Mouse (Mus musculus): ENCODE measurements around the gene Chrm2.

DNA sequence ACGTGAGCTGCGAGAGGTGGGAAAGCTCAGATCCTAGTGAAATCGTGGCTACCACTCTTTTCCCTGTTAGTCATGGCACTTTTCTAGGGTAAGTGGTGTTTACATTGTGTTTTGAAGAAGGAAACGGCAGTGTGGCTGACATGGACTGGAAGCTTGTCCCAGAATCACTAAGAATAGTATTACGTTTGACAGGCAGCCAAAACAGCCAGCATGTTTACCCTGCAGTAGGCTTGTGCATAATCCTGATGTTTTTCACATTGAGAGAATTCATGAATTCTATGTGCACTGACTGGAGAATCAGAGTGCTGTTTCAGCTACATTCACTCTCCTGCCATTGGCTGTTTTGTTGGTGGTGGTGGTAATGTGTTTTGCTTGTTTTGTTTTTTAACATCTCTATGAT lies 129.4 kb downstream of the Chrm2 start:
- TF ChIP-seq TAL1 (IDR thresholded peaks at IDR 0.05; ENCODE audit: low read length) = no peak
- no peak for TF ChIP-seq GATA1 (IDR thresholded peaks at IDR 0.05; ENCODE audit: low read length)

Measured in erythroblast, embryonic 14.5 days (primary cell).